Mouse (Mus musculus) kidney, adult 2 months (tissue): Measurements from ENCODE around the gene Gtpbp3.

Experiments used
- CTCF ChIP-seq: fragments of 200-500 bp; conservative IDR thresholded peaks from 2 replicates; pipeline ENCODE4 v1.5.1; 2011; ENCODE audit warnings: low read depth, mild to moderate bottlenecking, control low read depth, low read length, moderate library complexity, mixed read lengths; ENCODE audit not compliant: insufficient read depth, insufficient read length
- POLR2A ChIP-seq: fragments of 200-500 bp; IDR thresholded peaks from one replicate; pipeline ENCODE4 v1.6.1; 2011; ENCODE audit warnings: low read depth, low read length, control low read depth

- no peak for TF ChIP-seq POLR2A
- TF ChIP-seq CTCF, result no peak
Measured at GRCm38 (mm10) chr8:71545053-71545452, 57.1 kb downstream of the Gtpbp3 start.
